Mouse (Mus musculus) induced T-regulatory cell, adult 2 months (primary cell): ENCODE measurements at regions not wholly inside any gene's neighbourhood (a gene's known extent, or its start where the extent isn't known, plus 50 kb on each side); places are given as distances from the start of the nearest gene placed in this dataset.
"Not testable (repeated sequence)": the region's sequence is repeated elsewhere in the genome, so short reads cannot be mapped to it uniquely, and the experiment has no call there.

Experiments
- DNase-seq: peaks from one replicate; pipeline ENCODE4 v3.0.0-alpha.2; 2012; ENCODE audit warnings: low read depth

DNA sequence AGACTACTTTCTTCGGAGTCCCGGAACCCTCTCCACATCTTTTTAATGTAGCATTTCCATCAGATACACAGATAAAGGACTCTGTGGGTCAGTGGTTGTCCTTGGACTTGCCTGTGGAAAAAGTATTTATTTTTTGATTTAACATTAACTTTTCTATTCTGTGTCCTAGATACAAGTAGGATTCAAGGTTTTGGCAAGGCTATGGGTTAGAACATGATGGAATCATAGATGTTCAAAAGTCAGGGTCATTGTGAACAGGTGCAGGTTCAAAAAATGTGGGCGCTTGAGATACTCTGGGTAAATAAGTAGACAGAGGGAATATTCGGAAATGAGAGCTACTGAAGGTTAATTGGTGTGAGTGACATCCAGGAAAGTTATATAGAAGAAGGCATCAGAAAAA is 347.7 kb downstream of the Cypt12 start:
- no peak for DNase-seq

DNA sequence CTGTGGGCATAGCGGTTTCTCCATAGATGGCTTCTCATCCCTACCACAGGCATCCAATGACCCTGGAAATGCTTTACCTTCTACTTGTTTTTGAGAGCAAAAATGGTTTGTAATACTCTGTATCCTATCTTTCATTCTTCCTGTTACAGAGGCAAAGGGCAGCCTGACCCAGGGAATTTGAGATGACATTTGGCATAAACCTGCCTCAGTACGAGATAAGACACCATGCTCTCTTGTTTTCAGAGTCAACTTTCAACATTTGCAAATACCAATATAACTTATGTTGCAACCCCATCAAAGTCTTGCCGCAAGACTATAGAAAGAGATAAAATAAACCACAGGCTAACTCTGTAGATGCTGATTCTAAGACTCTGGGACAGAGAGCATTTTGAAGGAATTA is 350.5 kb downstream of the Cypt12 start:
- no peak for DNase-seq

DNA sequence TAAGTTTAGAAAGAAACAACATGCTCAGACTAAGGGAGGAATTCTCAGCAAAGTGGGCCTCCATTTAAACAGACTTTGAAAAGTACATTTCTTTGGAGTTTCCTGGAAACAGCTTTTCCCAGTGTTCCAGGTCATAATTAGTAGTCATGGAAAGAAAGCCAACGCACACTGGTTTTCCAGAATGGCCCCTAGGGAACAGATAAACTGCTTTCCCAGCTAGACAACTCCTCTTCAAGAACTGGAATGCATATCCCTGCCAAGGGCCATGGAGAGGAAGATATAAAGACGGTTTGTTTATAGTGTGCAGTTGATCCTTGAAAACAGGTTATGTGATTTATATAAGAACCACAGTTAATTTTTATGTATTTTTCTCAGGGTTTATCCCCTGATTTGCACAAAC is 351.3 kb downstream of the Cypt12 start:
- DNase-seq = no peak

DNA sequence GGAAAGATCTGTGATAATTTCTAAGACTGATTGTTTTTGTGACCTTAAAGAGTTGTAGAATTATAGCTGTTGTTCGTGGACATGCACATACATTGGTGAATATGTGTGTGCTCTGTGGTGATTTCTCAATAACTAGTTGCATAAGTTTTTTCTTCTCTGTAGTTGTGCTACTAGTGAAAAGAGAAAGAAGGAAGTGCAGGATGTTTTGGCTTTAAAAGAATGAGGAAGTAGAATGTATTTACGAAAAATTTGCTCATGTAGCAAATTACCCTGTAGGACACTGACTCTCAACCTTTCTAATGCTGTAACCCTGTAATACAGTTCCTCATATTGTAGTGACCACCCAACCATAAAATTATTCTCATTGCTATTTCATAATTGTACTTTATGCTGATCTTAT is 371.2 kb downstream of the Cypt12 start:
- DNase-seq = no peak

DNA sequence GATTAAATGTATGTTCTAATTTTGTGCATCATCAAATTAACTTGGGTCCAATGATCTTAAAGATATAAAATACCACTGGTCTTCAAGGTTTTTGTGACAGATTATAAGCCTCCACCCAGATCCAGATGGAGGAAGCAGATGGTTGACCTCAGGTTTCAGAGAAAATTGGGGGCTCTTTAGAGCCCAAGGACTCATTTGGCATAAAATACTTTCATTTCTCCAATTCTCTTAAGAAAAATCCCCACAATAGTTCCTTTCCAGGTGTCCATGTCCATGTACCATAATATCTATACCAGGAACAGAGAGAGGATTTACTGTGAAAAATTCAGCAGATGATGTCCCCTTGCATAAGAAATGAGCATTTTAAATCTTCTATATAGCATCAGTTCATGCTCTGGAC is 385.0 kb downstream of the Cypt12 start:
- no peak for DNase-seq

DNA sequence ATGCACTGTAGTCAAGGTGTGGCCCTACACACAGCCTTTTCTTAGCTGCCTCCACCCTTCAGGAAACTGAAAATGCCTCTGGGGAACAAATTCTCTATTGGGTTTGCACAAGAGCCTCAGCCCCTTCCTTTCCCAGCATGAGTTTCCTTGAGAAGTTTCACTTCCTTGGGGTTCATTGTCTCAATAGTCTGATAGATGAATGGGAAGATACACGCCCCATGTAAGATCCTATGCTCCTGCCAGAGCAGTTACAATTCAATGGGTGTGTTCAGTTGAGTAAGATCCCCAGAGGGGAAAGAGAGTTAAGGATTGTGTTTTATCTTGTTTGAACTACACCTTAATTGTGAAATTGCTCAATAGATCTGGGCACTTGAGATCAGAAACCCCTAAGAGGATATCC is 391.0 kb downstream of the Cypt12 start:
- DNase-seq = no peak

DNA sequence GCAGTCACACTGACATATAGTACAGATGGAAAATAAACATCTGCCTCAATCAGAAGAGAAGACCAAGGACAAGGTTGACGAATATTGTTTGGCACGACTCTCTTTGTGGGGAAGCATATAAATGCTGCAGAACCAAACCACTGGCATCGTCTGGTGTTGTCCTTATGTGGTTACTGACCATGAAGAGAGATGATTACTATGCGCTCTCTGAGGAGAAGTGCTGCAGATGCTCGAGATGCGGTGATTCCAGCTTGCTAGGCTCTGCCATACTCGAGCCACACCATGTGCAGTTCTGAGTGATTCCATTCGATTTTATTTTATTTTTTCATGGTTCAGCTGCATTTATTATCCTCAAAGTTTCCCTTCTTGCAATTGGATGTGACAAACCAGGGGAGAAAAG is 393.5 kb downstream of the Cypt12 start:
- no peak for DNase-seq

DNA sequence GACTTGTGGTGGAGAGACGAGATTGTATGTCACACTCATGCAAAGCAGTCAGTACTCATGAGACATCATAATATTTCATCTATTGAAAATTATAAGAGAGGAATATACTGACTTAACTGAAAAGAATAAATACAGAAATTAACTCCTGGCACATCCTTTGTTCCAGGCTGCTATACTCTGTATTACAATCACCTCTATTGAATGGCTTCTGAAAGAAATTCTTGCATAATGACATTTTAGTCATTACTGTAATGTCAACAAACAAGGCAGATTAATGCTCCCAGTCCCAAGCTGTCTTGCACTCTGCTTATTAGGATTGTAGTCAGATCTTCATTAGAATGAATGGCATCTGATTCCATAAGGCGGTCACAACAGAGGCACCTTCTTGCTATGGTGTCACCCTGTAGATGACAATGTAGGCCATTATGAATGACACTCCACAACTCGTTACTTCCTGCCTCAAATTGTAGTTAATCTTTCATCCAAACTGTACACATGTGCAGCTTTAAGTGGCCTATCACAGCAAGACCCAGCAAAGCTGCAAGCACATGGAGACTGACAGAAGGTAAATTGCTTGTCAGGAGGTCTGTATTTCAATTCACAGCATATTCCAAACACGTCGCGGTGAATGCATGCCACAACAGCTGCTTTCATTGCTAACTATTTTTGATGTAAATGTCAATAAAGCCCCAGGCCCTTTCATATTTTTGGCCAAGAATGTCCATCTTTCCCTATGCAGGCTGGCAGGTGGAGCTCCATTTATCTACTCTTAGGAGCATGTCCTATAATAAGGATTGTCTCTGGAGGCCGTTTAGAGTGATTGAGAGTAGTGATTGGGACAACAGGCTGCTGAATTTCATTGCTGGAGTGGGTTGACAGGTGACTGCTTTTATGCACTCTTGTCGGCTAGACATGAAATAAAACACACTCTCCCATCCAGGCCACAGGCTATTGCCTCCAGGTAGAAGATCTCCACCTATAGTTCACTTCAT is 430.1 kb downstream of the Cypt12 start:
- DNase-seq = no peak

DNA sequence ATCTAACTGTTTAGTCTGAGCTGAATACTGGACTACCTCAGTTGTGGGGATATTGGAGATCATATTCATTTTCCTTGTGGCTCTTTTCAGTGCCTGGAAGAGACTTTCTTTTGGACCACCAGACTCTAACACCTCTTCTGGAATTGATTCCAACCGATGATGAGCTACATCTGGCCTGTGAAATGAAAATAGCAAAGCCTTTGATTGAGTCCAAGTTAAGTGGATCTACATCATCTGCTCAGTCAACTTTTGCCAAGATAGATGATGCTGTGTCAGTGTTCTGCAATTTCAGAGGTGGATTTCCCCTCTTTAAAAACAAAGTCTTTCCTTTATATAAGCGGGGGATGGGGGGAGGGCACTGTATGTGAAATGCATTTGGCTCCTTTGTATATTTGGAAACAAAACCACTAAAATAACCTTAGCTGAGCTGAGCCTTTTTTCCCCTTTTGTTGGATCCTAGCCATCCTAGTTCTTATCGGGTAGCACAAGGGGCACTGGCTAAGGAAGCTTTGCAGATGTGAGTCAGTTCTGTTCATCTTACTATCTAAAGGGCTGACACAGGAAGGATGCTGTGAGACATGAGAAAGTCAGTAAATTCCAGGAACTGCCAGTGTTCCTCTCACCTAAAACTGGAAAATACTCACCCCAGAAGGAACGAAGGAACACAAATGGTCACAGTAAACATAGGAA is 473.8 kb downstream of the Cypt12 start:
- DNase-seq = no peak

DNA sequence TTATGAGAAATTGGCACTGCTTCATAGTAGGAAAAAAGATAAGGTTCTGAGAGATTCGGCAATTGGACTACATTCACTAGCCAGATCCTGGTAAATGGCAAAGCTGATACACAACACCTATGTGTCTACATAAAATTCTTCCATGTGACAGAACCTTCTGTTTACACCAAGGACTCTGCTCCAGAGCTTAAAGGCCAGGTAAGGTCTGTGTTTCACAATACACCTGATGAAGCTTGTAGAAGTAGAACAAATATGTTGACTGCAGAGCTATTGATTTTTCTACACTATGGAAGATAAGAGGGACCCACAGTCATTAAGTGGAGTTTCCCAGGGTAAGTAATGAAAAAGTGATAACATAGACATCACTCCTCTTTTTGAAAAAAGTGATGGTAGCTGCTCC is 480.7 kb downstream of the Cypt12 start:
- no peak for DNase-seq

DNA sequence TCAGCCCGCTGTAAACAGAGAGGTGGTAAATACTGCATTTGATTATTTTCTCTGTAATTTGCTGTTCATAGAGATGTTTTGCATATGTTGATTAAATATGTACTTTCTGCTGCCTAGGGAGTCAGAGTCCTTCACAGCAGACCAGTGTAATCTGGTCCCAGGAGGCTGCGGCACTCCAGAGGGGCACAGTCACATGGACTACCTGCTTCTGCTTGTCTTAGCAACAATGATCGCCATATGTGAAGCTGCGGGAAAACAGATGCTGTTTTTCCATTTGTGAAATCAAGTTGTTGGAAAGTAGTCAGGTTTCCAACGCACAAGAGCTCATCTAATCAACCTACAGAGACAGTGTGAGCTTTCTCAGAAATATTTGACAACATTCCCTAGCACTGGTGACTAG is 490.6 kb downstream of the Cypt12 start:
- DNase-seq = no peak

DNA sequence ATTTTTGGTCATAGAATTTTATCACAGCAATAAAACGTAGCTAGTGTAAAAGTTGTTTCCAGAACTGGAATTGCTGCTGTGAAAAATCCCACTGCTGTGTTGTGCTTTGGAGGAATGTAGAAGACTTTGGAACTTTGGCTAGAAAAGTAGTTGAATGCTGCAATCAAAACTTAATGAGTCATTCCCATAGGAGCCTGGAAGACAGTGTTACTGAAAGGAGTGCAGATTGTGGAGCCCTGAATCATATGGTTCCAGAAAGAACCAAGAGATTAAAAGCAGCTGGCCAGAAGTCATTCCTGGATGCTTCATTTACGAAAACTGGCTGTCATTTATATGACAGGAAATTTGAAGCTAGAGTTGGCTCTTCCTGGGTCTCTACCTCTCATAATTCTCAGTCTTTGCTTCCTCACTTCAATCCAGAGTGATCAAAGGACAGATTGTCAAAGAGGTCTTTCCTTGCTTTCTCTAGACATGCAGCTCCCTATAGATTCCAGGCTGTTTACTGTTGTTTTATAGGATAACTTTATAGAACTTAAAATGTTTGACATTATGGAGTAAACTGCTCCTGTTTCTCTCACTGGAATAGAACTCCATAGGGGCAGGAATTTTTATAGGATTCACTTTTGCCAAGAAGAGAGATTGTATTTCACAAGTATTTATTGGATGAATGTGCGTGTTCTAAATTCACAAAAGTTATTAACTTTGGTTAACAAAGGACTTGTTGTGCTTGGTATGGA is 504.2 kb downstream of the Cypt12 start:
- DNase-seq = no peak

DNA sequence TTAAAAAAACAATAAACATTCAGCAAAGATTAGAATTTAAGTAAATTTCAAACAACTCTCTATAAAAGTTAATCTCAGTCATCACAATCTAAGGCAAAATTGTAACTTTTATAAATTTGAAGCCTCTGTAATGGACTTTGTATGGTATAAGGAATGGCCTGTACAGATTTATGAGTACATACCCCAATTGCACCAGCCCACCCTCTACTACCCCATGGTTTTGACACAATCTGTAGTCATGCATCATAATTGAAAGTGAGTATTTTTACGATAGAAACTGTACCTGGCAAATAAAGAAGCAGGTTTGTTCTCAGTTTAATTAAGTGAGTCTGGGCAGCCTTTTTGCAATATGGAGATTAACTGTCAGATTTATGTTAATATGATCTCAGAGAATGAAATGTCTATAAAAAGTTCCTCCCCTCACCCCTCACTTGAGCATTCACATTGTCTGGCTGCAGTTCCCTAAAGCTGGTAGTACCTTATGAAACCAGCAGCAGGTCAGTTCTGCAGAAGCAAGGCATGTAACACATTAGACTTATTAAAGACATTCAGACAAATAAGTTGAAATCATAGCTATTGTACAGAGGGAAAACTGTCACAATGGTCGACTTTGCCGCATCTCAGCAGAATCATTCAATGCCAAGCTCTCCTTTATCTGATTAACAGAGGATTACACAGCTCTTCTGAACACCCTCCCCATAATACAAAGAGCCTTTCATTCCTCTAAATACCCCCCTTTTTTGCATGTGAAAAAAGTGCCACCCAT is 505.2 kb downstream of the Cypt12 start:
- DNase-seq = no peak

DNA sequence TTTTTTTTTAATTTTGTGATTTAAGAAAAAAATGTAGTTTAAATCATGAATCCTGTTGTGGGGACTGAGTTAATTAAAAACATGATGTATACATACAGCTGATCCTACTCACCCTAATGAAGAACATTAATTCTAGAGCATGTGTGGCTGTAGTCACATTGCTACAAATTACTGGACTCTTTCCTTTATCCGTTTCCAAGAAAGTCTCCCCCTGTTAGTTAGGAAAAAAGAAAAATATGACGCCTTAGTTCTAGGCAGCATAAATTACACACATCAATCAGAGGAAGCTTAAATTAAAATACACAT is 505.7 kb downstream of the Cypt12 start:
- no peak for DNase-seq

DNA sequence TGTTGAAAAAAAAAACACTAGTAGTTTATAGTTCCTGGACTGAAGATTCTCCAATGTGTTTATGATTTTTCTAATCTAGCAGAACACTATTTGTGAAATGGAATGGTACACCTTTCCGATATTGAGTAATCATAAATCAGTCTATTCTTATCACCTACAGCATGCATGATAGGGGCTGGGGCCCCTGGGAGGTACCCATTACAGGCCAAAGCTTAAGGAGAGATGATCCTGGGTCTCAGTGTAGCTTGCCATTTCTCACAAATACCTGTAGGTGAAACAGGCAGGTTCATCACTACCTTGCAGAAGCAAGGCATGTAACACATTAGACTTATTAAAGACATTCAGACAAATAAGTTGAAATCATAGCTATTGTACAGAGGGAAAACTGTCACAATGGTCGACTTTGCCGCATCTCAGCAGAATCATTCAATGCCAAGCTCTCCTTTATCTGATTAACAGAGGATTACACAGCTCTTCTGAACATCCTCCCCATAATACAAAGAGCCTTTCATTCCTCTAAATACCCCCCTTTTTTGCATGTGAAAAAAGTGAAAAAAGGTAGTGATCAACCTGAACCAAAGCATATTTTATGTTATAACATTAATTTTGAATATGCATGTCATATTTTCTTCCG is 506.5 kb downstream of the Cypt12 start:
- not testable (repeated sequence) for DNase-seq

DNA sequence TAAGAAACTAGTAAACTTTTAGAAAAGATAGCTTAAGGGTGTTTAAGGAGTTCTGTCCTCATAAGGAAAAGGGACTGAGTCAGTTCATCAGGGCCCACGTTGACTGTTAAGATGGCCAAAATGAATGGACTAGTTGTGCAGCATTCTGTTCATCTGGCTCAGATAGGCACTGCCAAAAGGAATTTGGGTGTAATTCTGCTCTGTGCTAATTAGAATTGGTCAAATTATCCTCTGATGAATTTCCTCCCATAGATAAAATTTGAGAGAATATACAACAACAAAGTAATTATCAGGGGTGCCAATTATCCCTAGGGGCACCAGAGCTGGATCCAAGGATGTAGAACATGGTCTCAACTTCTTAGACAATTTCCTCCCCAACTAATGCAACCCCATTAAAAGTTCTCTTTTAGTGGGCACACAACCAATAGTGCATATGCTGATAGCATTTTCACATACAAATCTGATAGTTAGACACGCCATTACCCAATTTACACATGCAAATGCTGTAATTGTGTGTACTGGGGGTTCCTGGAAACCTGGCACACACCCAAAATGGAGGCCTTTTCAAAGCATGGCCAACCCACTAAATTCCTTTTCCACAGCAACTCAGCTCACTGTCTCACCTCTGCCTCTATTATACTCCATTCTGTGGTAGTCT is 508.0 kb downstream of the Cypt12 start:
- DNase-seq = no peak

DNA sequence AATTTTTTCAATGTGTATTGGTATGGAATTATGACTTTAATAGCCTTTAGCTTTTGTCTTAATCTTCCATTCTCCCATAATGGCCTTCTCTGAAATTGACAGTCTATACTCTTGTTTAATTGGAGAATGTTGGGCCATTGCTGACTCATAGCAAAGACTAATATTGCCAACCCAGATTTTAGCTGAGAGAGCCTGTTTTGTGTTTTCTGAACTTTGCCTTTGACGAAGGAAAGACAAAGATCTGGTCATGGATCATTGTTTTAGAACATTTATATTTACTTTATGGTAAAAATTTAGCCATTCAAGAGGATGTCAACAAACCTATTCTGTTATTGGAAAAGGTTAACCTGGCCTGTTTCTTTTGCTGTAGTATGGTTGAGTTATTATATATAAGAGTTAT is 512.1 kb downstream of the Cypt12 start:
- no peak for DNase-seq

DNA sequence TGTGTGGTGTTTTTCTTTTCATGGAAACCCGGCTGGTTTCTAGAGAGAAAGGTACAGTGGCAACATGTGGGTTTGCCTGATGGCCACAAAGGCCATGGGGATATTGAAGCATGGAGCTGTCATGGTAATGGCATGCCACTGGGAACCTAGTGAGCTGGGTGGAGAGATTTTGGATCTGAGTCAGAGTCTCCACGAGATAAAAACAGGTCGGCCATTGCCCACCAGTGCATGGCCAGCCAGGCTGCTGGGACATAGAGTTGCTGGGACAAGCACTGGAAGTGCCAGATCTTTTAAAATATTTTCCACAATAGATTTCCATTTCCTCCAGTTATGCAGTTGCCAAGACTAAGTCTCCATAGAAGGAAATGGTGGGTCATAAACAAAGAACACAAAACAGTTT is 523.6 kb downstream of the Cypt12 start:
- DNase-seq = no peak

DNA sequence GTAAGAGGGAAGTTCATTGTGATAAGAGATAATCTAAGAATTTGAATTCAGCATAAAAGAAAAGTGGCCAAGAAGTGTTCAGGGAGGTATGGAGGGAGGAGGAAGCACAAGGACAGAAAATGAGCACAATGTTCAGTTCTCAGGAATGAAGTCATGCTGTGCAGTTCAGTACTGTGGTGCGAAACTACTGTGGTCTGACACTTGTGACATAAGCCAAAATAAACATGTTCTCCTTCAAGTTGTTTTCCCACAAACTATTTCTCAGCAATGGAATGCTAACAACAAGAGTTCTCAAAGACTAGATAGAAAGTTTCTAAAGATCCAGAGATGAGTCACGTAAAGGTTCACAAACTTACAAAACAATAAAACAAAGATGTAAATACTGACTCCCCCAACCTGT is 531.3 kb downstream of the Cypt12 start:
- no peak for DNase-seq

DNA sequence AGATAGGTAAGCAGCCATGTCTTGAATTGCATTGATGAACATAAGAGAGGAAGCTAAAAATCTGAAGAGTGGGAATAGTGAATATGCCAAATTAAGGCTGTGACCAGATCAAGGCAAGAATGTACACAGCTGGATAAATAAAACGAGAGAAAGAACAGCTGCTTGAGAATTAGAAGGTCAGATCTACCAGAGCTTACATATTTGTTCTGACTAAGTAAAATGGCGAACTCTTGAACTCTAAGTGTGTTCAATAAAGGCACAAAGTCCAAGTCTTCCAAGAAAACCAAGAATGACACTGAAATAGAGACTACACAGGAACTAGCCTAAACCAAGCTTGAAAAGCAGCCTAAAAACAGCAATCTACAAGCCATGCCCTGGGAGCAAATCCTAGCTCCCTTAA is 533.8 kb downstream of the Cypt12 start:
- DNase-seq = no peak

DNA sequence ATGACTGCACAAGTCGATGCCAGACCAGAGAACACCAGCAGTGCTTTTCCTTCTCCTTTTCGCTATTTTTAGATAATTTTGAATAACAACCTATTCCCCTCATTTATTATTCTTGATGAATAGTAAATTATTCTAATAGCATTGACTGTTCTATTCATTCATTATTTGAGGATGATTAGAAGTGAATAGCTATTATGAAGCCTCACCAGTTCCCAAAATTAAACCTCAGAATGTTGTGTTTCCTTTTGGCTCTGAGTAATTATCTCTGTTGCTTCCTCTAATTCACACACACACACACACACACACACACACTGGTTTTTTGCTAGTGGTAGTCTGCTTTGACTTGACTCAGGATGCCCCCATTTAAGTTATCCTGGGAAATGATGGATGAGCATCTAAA is 540.7 kb downstream of the Cypt12 start:
- DNase-seq = no peak
